Mouse (Mus musculus): ENCODE data around the gene Wdr83.
"Not testable (repeated sequence)": the region's sequence is repeated elsewhere in the genome, so short reads cannot be mapped to it uniquely, and the experiment has no call there.

Wdr83 gene

GRCm38 (mm10) chr8:85081216-85081555 is at the start of gene Wdr83:
Wdr83 (minus strand) TSS chr8:85081306.
- in situ Hi-C loops (cut with MboI, MseI) = loop anchor here (25.0 kb wide), 1 partner anchor 1806 kb away; the partner anchor contains the start of gene N4bp1

- in situ Hi-C loops (cut with MboI, MseI) = no loop called here
Measured at GRCm38 (mm10) chr8:85123691-85124090, 42.6 kb upstream of the Wdr83 start.

- in situ Hi-C loops (cut with MboI, MseI) = no loop called here
Measured at GRCm38 (mm10) chr8:85122995-85123394, 41.9 kb upstream of the Wdr83 start, which contains the start of gene Zfp791. Zfp791 (minus strand) TSS chr8:85123095.

- in situ Hi-C loops (cut with MboI, MseI) = not testable (repeated sequence)
Measured at GRCm38 (mm10) chr8:85120251-85120650, 39.1 kb upstream of the Wdr83 start.

- in situ Hi-C loops (cut with MboI, MseI) = no loop called here
Measured at GRCm38 (mm10) chr8:85119052-85119981, 38.2 kb upstream of the Wdr83 start.

- in situ Hi-C loops (cut with MboI, MseI) = no loop called here
Measured at GRCm38 (mm10) chr8:85116984-85117383, 35.9 kb upstream of the Wdr83 start.

GRCm38 (mm10) chr8:85115501-85115900 is 34.4 kb upstream of the Wdr83 start:
- in situ Hi-C loops (cut with MboI, MseI) = no loop called here

GRCm38 (mm10) chr8:85113241-85113640 is 32.1 kb upstream of the Wdr83 start:
- in situ Hi-C loops (cut with MboI, MseI) = loop anchor here (5.0 kb wide), 1 partner anchor 54 kb away; no protein-coding TSS in a partner anchor

GRCm38 (mm10) chr8:85100076-85100665 is 19.1 kb upstream of the Wdr83 start:
- in situ Hi-C loops (cut with MboI, MseI) = no loop called here

GRCm38 (mm10) chr8:85096850-85097249 is 15.7 kb upstream of the Wdr83 start:
- in situ Hi-C loops (cut with MboI, MseI) = loop anchor here (25.0 kb wide), 1 partner anchor 1790 kb away; the partner anchor contains the start of gene N4bp1

- in situ Hi-C loops (cut with MboI, MseI) = loop anchor here (25.0 kb wide), 1 partner anchor 1791 kb away; the partner anchor contains the start of gene N4bp1
Measured at GRCm38 (mm10) chr8:85096196-85096595, 15.1 kb upstream of the Wdr83 start.

GRCm38 (mm10) chr8:85095566-85095965 is 14.5 kb upstream of the Wdr83 start:
- in situ Hi-C loops (cut with MboI, MseI) = loop anchor here (25.0 kb wide), 1 partner anchor 1792 kb away; the partner anchor contains the start of gene N4bp1

GRCm38 (mm10) chr8:85095051-85095450 is 13.9 kb upstream of the Wdr83 start:
- in situ Hi-C loops (cut with MboI, MseI) = loop anchor here (25.0 kb wide), 1 partner anchor 1792 kb away; the partner anchor contains the start of gene N4bp1

- in situ Hi-C loops (cut with MboI, MseI) = loop anchor here (25.0 kb wide), 1 partner anchor 1796 kb away; the partner anchor contains the start of gene N4bp1
Measured at GRCm38 (mm10) chr8:85091526-85092090, 10.5 kb upstream of the Wdr83 start.

GRCm38 (mm10) chr8:85090856-85091255 is 9.8 kb upstream of the Wdr83 start:
- in situ Hi-C loops (cut with MboI, MseI) = loop anchor here (25.0 kb wide), 1 partner anchor 1796 kb away; the partner anchor contains the start of gene N4bp1

GRCm38 (mm10) chr8:85088771-85089170 is 7.7 kb upstream of the Wdr83 start:
- in situ Hi-C loops (cut with MboI, MseI) = loop anchor here (25.0 kb wide), 1 partner anchor 1799 kb away; the partner anchor contains the start of gene N4bp1

GRCm38 (mm10) chr8:85086238-85086637 is 5.1 kb upstream of the Wdr83 start:
- in situ Hi-C loops (cut with MboI, MseI) = loop anchor here (25.0 kb wide), 1 partner anchor 1801 kb away; the partner anchor contains the start of gene N4bp1

- in situ Hi-C loops (cut with MboI, MseI) = loop anchor here (25.0 kb wide), 1 partner anchor 1803 kb away; the partner anchor contains the start of gene N4bp1
Measured at GRCm38 (mm10) chr8:85084633-85085032, 3.5 kb upstream of the Wdr83 start.

- in situ Hi-C loops (cut with MboI, MseI) = loop anchor here (25.0 kb wide), 1 partner anchor 1804 kb away; the partner anchor contains the start of gene N4bp1
Measured at GRCm38 (mm10) chr8:85083108-85083813, 2.2 kb upstream of the Wdr83 start, which contains the start of gene Man2b1. Man2b1 (plus strand) TSS chr8:85083270.

GRCm38 (mm10) chr8:85082169-85082568 is 1.1 kb upstream of the Wdr83 start:
- in situ Hi-C loops (cut with MboI, MseI) = loop anchor here (25.0 kb wide), 1 partner anchor 1805 kb away; the partner anchor contains the start of gene N4bp1

Data from T-helper 2 cell (primary cell).